Mouse (Mus musculus): Measurements from ENCODE around the gene Ttc3. TPM values are rescaled to one million over a fixed set of nuclear protein-coding genes. Genes with fewer than 3 reads are reported as not detected.
A peak's percentile ranks its signal among the peaks of the same experiment; 100 is the strongest.

Ttc3 gene
- total and polyA plus RNA-seq, 2 experiments from 2014 or later: 1,014 to 1,263 TPM

DNA sequence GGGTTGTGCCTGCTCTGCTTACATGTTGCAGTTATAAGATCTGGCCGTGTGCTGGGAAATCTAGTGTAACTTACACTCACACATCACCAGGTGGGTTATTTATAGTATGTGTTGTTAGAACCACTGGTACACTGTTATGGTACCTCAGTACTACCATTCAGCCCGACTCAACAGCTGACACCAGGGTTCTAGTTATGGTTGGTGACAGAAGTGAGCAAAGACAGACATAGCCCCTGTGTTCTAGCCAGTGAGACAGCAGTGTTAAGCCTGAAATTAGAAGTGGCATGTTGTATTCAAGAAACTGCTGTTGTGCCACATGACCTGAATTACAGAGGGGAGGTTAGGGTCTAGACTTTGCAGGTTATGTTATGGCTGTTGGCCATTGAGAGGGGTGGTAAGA is 28.7 kb downstream of the Ttc3 start:
- Histone ChIP-seq H3K27me3 (ENCODE audit: insufficient read depth, low read length) (no peaks in the 10 kb centered on the region), H3K4me3 (ENCODE audit: low read depth, low read length) (no peak overlapping the region), H3K36me3 (ENCODE audit: insufficient read depth) (peaks cover 29% of the 10 kb centered on the region), H3K27ac (ENCODE audit: low read depth, low read length) (no peak overlapping the region), H3K4me2 (ENCODE audit: low read depth) (no peak overlapping the region), H3K9ac (no peak overlapping the region), H3K9me3 (ENCODE audit: low read length) (no peaks in the 10 kb centered on the region), H3K4me1 (ENCODE audit: insufficient read depth) (no peaks in the 10 kb centered on the region)
- TF ChIP-seq CTCF (IDR thresholded peaks at IDR 0.05; ENCODE audit: low read depth): no peak
- 93% methylated on average over 2 of the region's 2 CpGs for whole genome bisulfite sequencing
- no peak for ATAC-seq
- no peak for DNase-seq

DNA sequence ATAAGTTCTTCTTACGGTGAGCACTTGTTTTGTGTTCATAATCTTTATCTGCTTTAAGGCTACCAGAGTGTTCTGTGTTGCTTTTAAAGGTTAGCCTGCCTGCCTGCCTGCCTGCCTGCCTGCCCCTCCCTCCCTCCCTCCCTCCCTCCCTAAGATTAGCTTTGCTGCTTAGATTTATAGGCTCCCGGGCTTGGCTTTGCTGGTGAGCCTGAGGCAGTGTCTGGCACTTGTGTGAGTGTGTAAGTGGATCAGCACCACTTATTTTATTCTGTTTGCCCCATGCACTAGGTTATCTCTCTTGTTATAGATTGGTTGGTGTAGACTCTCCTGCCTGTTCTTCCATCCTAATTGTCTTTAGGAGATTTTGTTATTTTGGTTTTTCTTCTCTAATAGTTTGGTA is 31.2 kb downstream of the Ttc3 start:
- no peaks in the 10 kb centered on the region for H3K27me3 ChIP-seq (ENCODE audit: insufficient read depth, low read length)
- no peaks in the 10 kb centered on the region for H3K4me1 ChIP-seq (ENCODE audit: insufficient read depth)
- H3K4me2 ChIP-seq (ENCODE audit: low read depth): no peak overlapping the region
- no peak overlapping the region for H3K9ac ChIP-seq
- TF ChIP-seq CTCF (IDR thresholded peaks at IDR 0.05; ENCODE audit: low read depth): no peak
- H3K9me3 ChIP-seq (ENCODE audit: low read length): no peaks in the 10 kb centered on the region
- DNase-seq (no peak), ATAC-seq (no peak)
- H3K36me3 ChIP-seq (ENCODE audit: insufficient read depth): peaks cover 21% of the 10 kb centered on the region
- 47% methylated on average over 2 of the region's 2 CpGs for WGBS
- no peak overlapping the region for H3K4me3 ChIP-seq (ENCODE audit: low read depth, low read length)
- no peak overlapping the region for H3K27ac ChIP-seq (ENCODE audit: low read depth, low read length)

DNA sequence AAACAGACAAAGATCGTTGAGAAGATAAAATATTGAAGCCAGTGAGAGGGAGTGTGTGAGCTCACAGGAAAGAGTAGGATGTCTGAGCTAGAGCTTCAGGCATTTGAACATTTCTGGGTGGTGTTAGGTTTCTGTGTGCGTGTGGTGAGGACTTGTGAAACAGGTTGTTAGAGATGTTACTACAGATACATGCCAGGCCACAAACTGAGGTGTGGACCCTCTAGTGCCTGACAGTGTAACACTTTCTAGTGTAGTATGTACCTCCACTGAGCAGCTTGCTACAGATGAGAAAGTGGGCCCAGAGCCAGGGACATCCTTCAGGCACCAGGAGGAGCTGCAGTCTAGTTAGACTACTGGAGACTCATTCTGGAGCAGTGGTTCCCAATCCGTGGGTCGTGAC is 31.8 kb downstream of the Ttc3 start:
- TF ChIP-seq CTCF (IDR thresholded peaks at IDR 0.05; ENCODE audit: low read depth): no peak
- Histone ChIP-seq H3K4me2 (ENCODE audit: low read depth) (no peak overlapping the region), H3K36me3 (ENCODE audit: insufficient read depth) (peaks cover 22% of the 10 kb centered on the region), H3K9me3 (ENCODE audit: low read length) (no peaks in the 10 kb centered on the region), H3K9ac (no peak overlapping the region), H3K27ac (ENCODE audit: low read depth, low read length) (no peak overlapping the region), H3K4me1 (ENCODE audit: insufficient read depth) (no peaks in the 10 kb centered on the region), H3K27me3 (ENCODE audit: insufficient read depth, low read length) (no peaks in the 10 kb centered on the region), H3K4me3 (ENCODE audit: low read depth, low read length) (no peak overlapping the region)
- no peak for DNase-seq
- no peak for ATAC-seq
- WGBS: 83% methylated on average over 4 of the region's 4 CpGs

DNA sequence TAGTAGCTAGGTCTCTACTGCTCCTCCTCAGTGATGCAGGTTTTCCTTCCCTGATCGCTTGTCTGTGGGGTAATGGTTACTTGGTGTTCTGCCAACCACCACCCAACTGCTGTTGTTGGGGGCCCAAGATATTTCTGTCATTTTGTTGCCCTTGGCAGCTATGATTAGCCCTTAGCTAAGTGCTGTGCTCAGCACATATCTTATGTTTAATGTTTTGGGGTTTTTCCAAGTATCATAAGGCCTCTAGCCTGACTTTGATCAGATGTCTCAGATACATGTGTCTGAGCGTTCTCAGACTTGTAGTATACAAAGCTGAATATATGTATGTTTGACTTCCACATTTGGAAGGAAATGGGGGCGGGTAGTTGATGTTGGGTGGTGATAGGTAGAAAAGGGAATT is 40.9 kb downstream of the Ttc3 start:
- no peak for DNase-seq
- no peak for TF ChIP-seq CTCF (IDR thresholded peaks at IDR 0.05; ENCODE audit: low read depth)
- Histone ChIP-seq H3K4me2 (ENCODE audit: low read depth) (no peak overlapping the region), H3K27me3 (ENCODE audit: insufficient read depth, low read length) (no peaks in the 10 kb centered on the region), H3K4me1 (ENCODE audit: insufficient read depth) (no peaks in the 10 kb centered on the region), H3K9me3 (ENCODE audit: low read length) (no peaks in the 10 kb centered on the region), H3K9ac (no peak overlapping the region), H3K4me3 (ENCODE audit: low read depth, low read length) (no peak overlapping the region), H3K36me3 (ENCODE audit: insufficient read depth) (peaks cover 29% of the 10 kb centered on the region), H3K27ac (ENCODE audit: low read depth, low read length) (no peak overlapping the region)
- ATAC-seq: no peak
- 80% methylated on average over 3 of the region's 3 CpGs for WGBS

DNA sequence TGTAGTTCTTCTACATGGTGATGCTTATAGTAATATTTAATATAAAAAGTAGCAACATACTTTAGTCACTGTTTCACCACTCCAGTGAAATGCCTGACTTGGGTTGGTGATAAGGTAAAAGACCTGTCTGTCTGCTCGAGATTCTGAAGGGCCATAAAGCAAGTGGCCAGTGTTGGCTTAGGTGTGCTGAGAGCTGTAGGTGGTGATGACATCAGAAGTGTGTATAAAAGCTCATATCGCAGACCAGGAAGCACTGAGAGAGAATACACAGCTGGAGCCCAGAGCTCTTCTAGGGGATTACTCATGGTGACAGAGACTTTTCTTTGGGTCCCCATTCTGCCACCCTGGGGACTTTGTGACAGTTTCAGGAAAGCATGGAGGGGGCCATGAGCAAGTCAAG is 41.8 kb downstream of the Ttc3 start:
- Histone ChIP-seq H3K27me3 (ENCODE audit: insufficient read depth, low read length) (no peaks in the 10 kb centered on the region), H3K36me3 (ENCODE audit: insufficient read depth) (peaks cover 26% of the 10 kb centered on the region), H3K9me3 (ENCODE audit: low read length) (no peaks in the 10 kb centered on the region), H3K4me3 (ENCODE audit: low read depth, low read length) (no peak overlapping the region), H3K9ac (no peak overlapping the region), H3K27ac (ENCODE audit: low read depth, low read length) (no peak overlapping the region), H3K4me2 (ENCODE audit: low read depth) (no peak overlapping the region), H3K4me1 (ENCODE audit: insufficient read depth) (no peaks in the 10 kb centered on the region)
- DNase-seq (no peak), ATAC-seq (no peak)
- no peak for TF ChIP-seq CTCF (IDR thresholded peaks at IDR 0.05; ENCODE audit: low read depth)
- 92% methylated on average over 2 of the region's 2 CpGs for WGBS

DNA sequence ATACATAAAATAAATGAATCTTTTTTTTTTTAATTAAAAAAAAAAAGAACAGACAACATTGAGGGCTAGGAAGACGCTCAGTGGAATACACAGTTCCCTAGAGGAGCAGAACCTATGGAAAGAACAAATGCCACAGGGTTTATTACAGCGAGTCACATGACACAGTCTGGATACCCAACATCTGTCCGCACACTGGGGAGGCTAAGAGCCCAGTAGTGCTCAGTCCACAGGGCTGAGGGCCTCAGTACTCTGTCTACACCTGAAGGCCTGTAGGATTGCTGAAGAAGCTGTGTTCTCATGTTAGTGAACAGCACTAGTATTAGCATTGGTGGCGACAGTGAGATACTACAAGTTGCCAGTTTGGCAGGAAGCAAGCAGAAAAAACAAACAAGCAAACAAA is 42.3 kb downstream of the Ttc3 start:
- Histone ChIP-seq H3K27me3 (ENCODE audit: insufficient read depth, low read length) (no peaks in the 10 kb centered on the region), H3K4me1 (ENCODE audit: insufficient read depth) (no peaks in the 10 kb centered on the region), H3K4me3 (ENCODE audit: low read depth, low read length) (no peak overlapping the region), H3K9me3 (ENCODE audit: low read length) (no peaks in the 10 kb centered on the region), H3K27ac (ENCODE audit: low read depth, low read length) (no peak overlapping the region), H3K36me3 (ENCODE audit: insufficient read depth) (peaks cover 30% of the 10 kb centered on the region), H3K9ac (no peak overlapping the region), H3K4me2 (ENCODE audit: low read depth) (no peak overlapping the region)
- ATAC-seq (no peak), DNase-seq (no peak)
- TF ChIP-seq CTCF (IDR thresholded peaks at IDR 0.05; ENCODE audit: low read depth): peak; percentile 33; the same call in 1 of the 2 replicates
- 95% methylated on average over 4 of the region's 4 CpGs for WGBS

DNA sequence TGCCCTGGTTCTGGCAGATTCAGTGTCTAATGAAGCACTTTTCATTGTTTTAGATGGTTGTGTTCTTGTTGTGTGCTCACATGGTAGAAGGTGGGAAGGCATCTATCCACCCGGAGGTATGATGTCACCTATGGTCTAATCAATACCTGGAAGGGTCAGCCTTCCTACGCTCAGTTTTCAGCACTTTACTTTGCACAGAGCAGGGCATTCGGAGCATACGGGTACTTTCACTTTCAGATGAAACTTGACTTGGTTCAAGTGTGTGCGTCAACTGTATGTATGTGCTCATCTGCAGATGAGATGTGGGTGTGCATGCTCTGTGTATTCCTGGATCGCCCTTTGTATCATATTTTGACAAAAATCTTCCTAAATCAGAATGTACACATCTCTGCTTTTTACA is 43.7 kb downstream of the Ttc3 start:
- no peak for DNase-seq
- no peaks in the 10 kb centered on the region for H3K9me3 ChIP-seq (ENCODE audit: low read length)
- H3K4me1 ChIP-seq (ENCODE audit: insufficient read depth): no peaks in the 10 kb centered on the region
- no peak overlapping the region for H3K4me3 ChIP-seq (ENCODE audit: low read depth, low read length)
- no peak for ATAC-seq
- H3K36me3 ChIP-seq (ENCODE audit: insufficient read depth): peaks cover 38% of the 10 kb centered on the region
- H3K4me2 ChIP-seq (ENCODE audit: low read depth): no peak overlapping the region
- no peaks in the 10 kb centered on the region for H3K27me3 ChIP-seq (ENCODE audit: insufficient read depth, low read length)
- no peak overlapping the region for H3K9ac ChIP-seq
- WGBS: 96% methylated on average over 6 of the region's 6 CpGs
- no peak overlapping the region for H3K27ac ChIP-seq (ENCODE audit: low read depth, low read length)
- no peak for TF ChIP-seq CTCF (IDR thresholded peaks at IDR 0.05; ENCODE audit: low read depth)

DNA sequence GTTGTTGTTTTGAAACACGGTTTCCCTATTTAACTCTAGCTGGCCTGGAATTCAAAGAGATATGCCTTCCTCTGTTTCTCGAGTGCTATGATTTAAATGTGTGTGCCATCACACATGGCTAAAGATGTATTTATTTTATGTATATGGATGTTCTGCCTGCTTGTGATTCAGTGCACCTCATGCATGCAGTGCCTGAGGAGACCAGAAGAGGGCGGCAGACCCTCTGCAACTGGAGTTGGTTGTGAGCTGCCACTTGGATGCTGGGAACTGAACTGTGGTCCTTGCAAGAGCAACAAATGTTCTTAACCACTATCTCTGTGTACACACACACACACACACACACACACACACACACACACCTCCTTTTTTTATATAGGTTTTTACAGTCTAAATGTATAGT is 50.1 kb downstream of the Ttc3 start:
- no peak overlapping the region for H3K27ac ChIP-seq (ENCODE audit: low read depth, low read length)
- H3K9ac ChIP-seq: no peak overlapping the region
- no peaks in the 10 kb centered on the region for H3K9me3 ChIP-seq (ENCODE audit: low read length)
- no peaks in the 10 kb centered on the region for H3K27me3 ChIP-seq (ENCODE audit: insufficient read depth, low read length)
- ATAC-seq (no peak), DNase-seq (no peak)
- no peak overlapping the region for H3K4me3 ChIP-seq (ENCODE audit: low read depth, low read length)
- no peaks in the 10 kb centered on the region for H3K4me1 ChIP-seq (ENCODE audit: insufficient read depth)
- peak; percentile 51 for TF ChIP-seq CTCF (IDR thresholded peaks at IDR 0.05; ENCODE audit: low read depth)
- peaks cover 73% of the 10 kb centered on the region for H3K36me3 ChIP-seq (ENCODE audit: insufficient read depth)
- over 99% methylated on average over 3 of the region's 3 CpGs for WGBS
- H3K4me2 ChIP-seq (ENCODE audit: low read depth): no peak overlapping the region
